Mouse (Mus musculus): ENCODE measurements around the gene Ifnar1.
A peak's percentile ranks its signal among the peaks of the same experiment; 100 is the strongest.
"Not testable (repeated sequence)": the region's sequence is repeated elsewhere in the genome, so short reads cannot be mapped to it uniquely, and the experiment has no call there.

The Ifnar1 gene

GRCm38 (mm10) chr16:91512161-91512787 is 27.2 kb downstream of the Ifnar1 start:
- DNase-seq = peak; percentile 80 to 90

- DNase-seq = no peak
Measured at GRCm38 (mm10) chr16:91513099-91513498, 28.1 kb downstream of the Ifnar1 start.

- DNase-seq = no peak
Measured at GRCm38 (mm10) chr16:91517020-91517419, 32.0 kb downstream of the Ifnar1 start.

- DNase-seq = no peak
Measured at GRCm38 (mm10) chr16:91522040-91522439, 37.0 kb downstream of the Ifnar1 start.

GRCm38 (mm10) chr16:91522479-91523309 is 37.7 kb downstream of the Ifnar1 start:
- DNase-seq = peak in 1 of 2 experiments; percentile 19

- DNase-seq = no peak
Measured at GRCm38 (mm10) chr16:91524206-91524605, 39.2 kb downstream of the Ifnar1 start.

- DNase-seq = no peak
Measured at GRCm38 (mm10) chr16:91526274-91526673, 41.2 kb downstream of the Ifnar1 start.

GRCm38 (mm10) chr16:91527051-91527450 is 42.0 kb downstream of the Ifnar1 start:
- DNase-seq = peak; percentile 45 to 51

GRCm38 (mm10) chr16:91527500-91527899 is 42.5 kb downstream of the Ifnar1 start:
- no peak for DNase-seq

GRCm38 (mm10) chr16:91528578-91528977 is 43.5 kb downstream of the Ifnar1 start:
- DNase-seq = no peak

- DNase-seq = not testable (repeated sequence)
Measured at GRCm38 (mm10) chr16:91530830-91531229, 45.8 kb downstream of the Ifnar1 start.

GRCm38 (mm10) chr16:91531856-91532255 is 46.8 kb downstream of the Ifnar1 start:
- no peak for DNase-seq

GRCm38 (mm10) chr16:91532429-91532828 is 47.4 kb downstream of the Ifnar1 start:
- DNase-seq = no peak

GRCm38 (mm10) chr16:91533097-91534001 is 48.3 kb downstream of the Ifnar1 start:
- no peak for DNase-seq

- peak in 1 of 2 experiments; percentile 53 for DNase-seq
Measured at GRCm38 (mm10) chr16:91534477-91534876, 49.4 kb downstream of the Ifnar1 start.

- no peak for DNase-seq
Measured at GRCm38 (mm10) chr16:91534888-91535287, 49.9 kb downstream of the Ifnar1 start.

GRCm38 (mm10) chr16:91536372-91536771 is 51.3 kb downstream of the Ifnar1 start:
- no peak for DNase-seq

GRCm38 (mm10) chr16:91537065-91537464 is 52.0 kb downstream of the Ifnar1 start:
- DNase-seq = no peak

- no peak for DNase-seq
Measured at GRCm38 (mm10) chr16:91538051-91538450, 53.0 kb downstream of the Ifnar1 start.

GRCm38 (mm10) chr16:91538513-91538912 is 53.5 kb downstream of the Ifnar1 start:
- no peak for DNase-seq

- no peak for DNase-seq
Measured at GRCm38 (mm10) chr16:91541573-91542081, 56.6 kb downstream of the Ifnar1 start.

- DNase-seq = no peak
Measured at GRCm38 (mm10) chr16:91543619-91544018, 58.6 kb downstream of the Ifnar1 start.
